Comparison of ENCODE assay signal across 8 mouse cellular contexts in genomic region chr8:70701982-70702841, GRCm38 (mm10). TPM values are rescaled to one million over a fixed set of nuclear protein-coding genes. Genes with fewer than 3 reads are reported as not detected.
DNase-seq lines count a peak whose midpoint lies in the region; ATAC-seq and TF ChIP-seq lines count a peak whose summit lies in the region.

No protein-coding gene starts in this region.

- no peak overlapping the region for H3K9ac ChIP-seq in kidney, postnatal 0 days (ENCODE audit: low read depth, low read length)
- peak overlapping the region; percentile 49; the same call in 1 of the 2 replicates for H3K9ac ChIP-seq in embryonic facial prominence, embryonic 13.5 days
- H3K9ac ChIP-seq in hindbrain, embryonic 13.5 days = peak overlapping the region; percentile 100

- peaks cover 16% of the 10 kb centered on the region for H3K4me1 ChIP-seq in kidney, postnatal 0 days (replicated peaks; ENCODE audit: insufficient read depth, low read length)
- peaks cover 32% of the 10 kb centered on the region for H3K4me1 ChIP-seq in embryonic facial prominence, embryonic 13.5 days
- H3K4me1 ChIP-seq in hindbrain, embryonic 13.5 days (replicated peaks) = peaks cover 49% of the 10 kb centered on the region

- ATAC-seq in kidney, postnatal 0 days (replicated peaks; ENCODE audit: low FRiP score, low read depth) = no peak
- no peak for ATAC-seq in embryonic facial prominence, embryonic 13.5 days (ENCODE audit: insufficient number of reproducible peaks, insufficient read depth, low FRiP score, low TSS enrichment, low read depth)
- ATAC-seq in hindbrain, embryonic 13.5 days (ENCODE audit: low FRiP score) = no peak

- 0 out of 2 replicates have a peak overlapping the region, but pooled peaks have one; percentile 15 for H3K27ac ChIP-seq in kidney, postnatal 0 days
- H3K27ac ChIP-seq in embryonic facial prominence, embryonic 13.5 days = no peak overlapping the region; the same call in 1 of the 2 replicates
- no peak overlapping the region for H3K27ac ChIP-seq in hindbrain, embryonic 13.5 days

- no peaks in the 10 kb centered on the region for H3K27me3 ChIP-seq in kidney, postnatal 0 days (ENCODE audit: insufficient read depth, low read length)
- H3K27me3 ChIP-seq in embryonic facial prominence, embryonic 13.5 days = no peaks in the 10 kb centered on the region
- H3K27me3 ChIP-seq in hindbrain, embryonic 13.5 days = no peaks in the 10 kb centered on the region

- no peak for DNase-seq in kidney, postnatal 0 days (ENCODE audit: low spot score)
- DNase-seq in kidney, postnatal 14 days = no peak
- DNase-seq in naive thymus-derived CD4-positive, alpha-beta T cell, adult 2 months (ENCODE audit: low read depth) = peak; percentile 64
- no peak for DNase-seq in left cerebral cortex, adult 8-10 months (ENCODE audit: low spot score in 2 of 2)
- no peak for DNase-seq in kidney, adult 9 months
- no peak for DNase-seq in lung, adult 18-20 months

- 0 out of 2 replicates have a peak, but pooled peaks cover 4% of the 10 kb centered on the region for H3K36me3 ChIP-seq in kidney, postnatal 0 days (ENCODE audit: insufficient read depth, low read length)
- peaks cover 23% of the 10 kb centered on the region for H3K36me3 ChIP-seq in embryonic facial prominence, embryonic 13.5 days
- peaks cover 9% of the 10 kb centered on the region for H3K36me3 ChIP-seq in hindbrain, embryonic 13.5 days

- no peaks in the 10 kb centered on the region for H3K9me3 ChIP-seq in kidney, postnatal 0 days (replicated peaks; ENCODE audit: low read length)
- no peaks in the 10 kb centered on the region for H3K9me3 ChIP-seq in embryonic facial prominence, embryonic 13.5 days
- H3K9me3 ChIP-seq in hindbrain, embryonic 13.5 days = no peaks in the 10 kb centered on the region

- no peak overlapping the region for H3K4me3 ChIP-seq in kidney, postnatal 0 days (replicated peaks; ENCODE audit: low read depth, low read length)
- no peak overlapping the region for H3K4me3 ChIP-seq in embryonic facial prominence, embryonic 13.5 days
- H3K4me3 ChIP-seq in hindbrain, embryonic 13.5 days = peak overlapping the region; percentile 96

- peak overlapping the region; percentile 66 for H3K4me2 ChIP-seq in kidney, postnatal 0 days (ENCODE audit: low read length)
- H3K4me2 ChIP-seq in embryonic facial prominence, embryonic 13.5 days = peak overlapping the region; percentile 60
- peak overlapping the region; percentile 87 for H3K4me2 ChIP-seq in hindbrain, embryonic 13.5 days

- 75% methylated on average over 2 of the region's 2 CpGs for WGBS in kidney, postnatal 0 days
- WGBS in embryonic facial prominence, embryonic 13.5 days = 82% methylated on average over 2 of the region's 2 CpGs
- WGBS in hindbrain, embryonic 13.5 days = 87% methylated on average over 2 of the region's 2 CpGs

- no peak for TF ChIP-seq CTCF in kidney, postnatal 0 days (IDR thresholded peaks at IDR 0.05; ENCODE audit: low read depth)

RNA-seq across cellular contexts. Expression of gene Iqcn, which starts 1.0 kb away (rescaled TPM):
- polyA plus RNA-seq in kidney, postnatal 0 days (2015; fragmentation: Nextera tagmentation; extraction: Ambion mirVana) = 0.03 and 0.05 TPM in 2 replicates
- polyA plus RNA-seq in embryonic facial prominence, embryonic 13.5 days (2015; fragmentation: Nextera tagmentation; extraction: Ambion mirVana) = 0.07 TPM in 1 of 2 replicates, not detected in the other
- 0.04 and 0.09 TPM in 2 replicates for polyA plus RNA-seq in hindbrain, embryonic 13.5 days (2015; fragmentation: Nextera tagmentation; extraction: Ambion mirVana)
- under 1 TPM in 1 of 4 experiments, not detected in 3; 0.07 TPM for total RNA-seq in left cerebral cortex, adult 8-10 months (2022)

RNA-seq across cellular contexts. Expression of gene Jund, which starts 3.5 kb away (rescaled TPM):
- 72.4 and 98.1 TPM in 2 replicates for polyA plus RNA-seq in kidney, postnatal 0 days (2015; fragmentation: Nextera tagmentation; extraction: Ambion mirVana)
- 54.7 and 68.5 TPM in 2 replicates for polyA plus RNA-seq in embryonic facial prominence, embryonic 13.5 days (2015; fragmentation: Nextera tagmentation; extraction: Ambion mirVana)
- 79.2 and 94.3 TPM in 2 replicates for polyA plus RNA-seq in hindbrain, embryonic 13.5 days (2015; fragmentation: Nextera tagmentation; extraction: Ambion mirVana)
- total RNA-seq in left cerebral cortex, adult 8-10 months (2022) = 100 to 1,000 TPM; 206 to 222 (median 214) TPM

RNA-seq across cellular contexts. Expression of gene Gm3336, which starts 16.1 kb away (rescaled TPM):
- 0.70 and 0.74 TPM in 2 replicates for polyA plus RNA-seq in kidney, postnatal 0 days (2015; fragmentation: Nextera tagmentation; extraction: Ambion mirVana)
- not detected in 2 replicates for polyA plus RNA-seq in embryonic facial prominence, embryonic 13.5 days (2015; fragmentation: Nextera tagmentation; extraction: Ambion mirVana)
- polyA plus RNA-seq in hindbrain, embryonic 13.5 days (2015; fragmentation: Nextera tagmentation; extraction: Ambion mirVana) = not detected in 2 replicates
- total RNA-seq in left cerebral cortex, adult 8-10 months (2022) = not detected

RNA-seq across cellular contexts. Expression of gene Pde4c, which starts 21.3 kb away (rescaled TPM):
- polyA plus RNA-seq in kidney, postnatal 0 days (2015; fragmentation: Nextera tagmentation; extraction: Ambion mirVana) = 8.0 and 9.5 TPM in 2 replicates
- 0.13 and 0.14 TPM in 2 replicates for polyA plus RNA-seq in embryonic facial prominence, embryonic 13.5 days (2015; fragmentation: Nextera tagmentation; extraction: Ambion mirVana)
- polyA plus RNA-seq in hindbrain, embryonic 13.5 days (2015; fragmentation: Nextera tagmentation; extraction: Ambion mirVana) = 0.14 and 0.23 TPM in 2 replicates
- 1 to 10 TPM; 1.7 to 2.8 (median 2.2) TPM for total RNA-seq in left cerebral cortex, adult 8-10 months (2022)

RNA-seq across cellular contexts. Expression of gene Lsm4, which starts 29.2 kb away (rescaled TPM):
- polyA plus RNA-seq in kidney, postnatal 0 days (2015; fragmentation: Nextera tagmentation; extraction: Ambion mirVana) = 243 and 281 TPM in 2 replicates
- polyA plus RNA-seq in embryonic facial prominence, embryonic 13.5 days (2015; fragmentation: Nextera tagmentation; extraction: Ambion mirVana) = 248 and 270 TPM in 2 replicates
- 191 and 193 TPM in 2 replicates for polyA plus RNA-seq in hindbrain, embryonic 13.5 days (2015; fragmentation: Nextera tagmentation; extraction: Ambion mirVana)
- 10 to 100 TPM; 61.5 to 65.0 (median 63.0) TPM for total RNA-seq in left cerebral cortex, adult 8-10 months (2022)
